Mouse (Mus musculus): Measurements from ENCODE around the gene E2f3.

DNA sequence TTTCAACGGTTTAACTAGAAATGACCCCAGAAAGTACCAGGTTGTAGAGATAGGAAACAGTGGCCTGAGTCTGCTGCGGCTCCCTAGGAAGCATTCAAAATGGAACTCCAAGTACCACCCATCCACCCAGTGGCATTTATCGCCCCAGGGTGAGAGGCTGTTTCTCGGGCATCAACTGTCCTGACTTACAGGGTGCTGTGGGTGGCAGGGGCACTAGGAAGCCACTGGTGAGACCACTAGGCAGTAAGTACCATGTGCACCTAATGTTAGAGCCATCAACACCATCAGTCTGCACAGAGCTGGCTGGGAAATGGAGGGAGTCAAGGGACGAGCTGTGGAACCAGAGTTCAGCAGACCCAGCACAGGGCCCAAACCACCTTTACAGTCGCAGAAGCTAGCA, 25.4 kb downstream of the E2f3 start:
- TF ChIP-seq CTCF (IDR thresholded peaks at IDR 0.05; ENCODE audit: borderline replicate concordance, insufficient read depth, low read length) (no peak), POLR2A (IDR thresholded peaks at IDR 0.05; ENCODE audit: low read depth, low read length) (no peak)
